Mouse (Mus musculus) small intestine, adult 2 months (tissue): ENCODE data around the gene Taf10. TPM values are rescaled to one million over a fixed set of nuclear protein-coding genes. Genes with fewer than 3 reads are reported as not detected.
"Not testable (repeated sequence)": the region's sequence is repeated elsewhere in the genome, so short reads cannot be mapped to it uniquely, and the experiment has no call there.

Experiments used
- H3K27ac ChIP-seq: fragments of 200-500 bp; 2 replicates; pipeline ENCODE4 v1.5.1; 2012; ENCODE audit warnings: low read depth, low read length, control low read depth, inconsistent platforms; ENCODE audit not compliant: insufficient read depth
- H3K27me3 ChIP-seq: fragments of 200-500 bp; 2 replicates; pipeline ENCODE4 v1.6.1; 2012; ENCODE audit warnings: mild to moderate bottlenecking, moderate library complexity, low read length, inconsistent platforms; ENCODE audit not compliant: control insufficient read depth, insufficient read depth
- H3K36me3 ChIP-seq: fragments of 200-500 bp; 2 replicates; pipeline ENCODE4 v1.6.1; 2012; ENCODE audit warnings: mild to moderate bottlenecking, low read length, control low read depth, inconsistent platforms; ENCODE audit not compliant: control insufficient read depth, insufficient read depth
- H3K4me1 ChIP-seq: fragments of 200-500 bp; 2 replicates; pipeline ENCODE4 v1.6.1; 2012; ENCODE audit warnings: low read length, inconsistent platforms, mixed read lengths; ENCODE audit not compliant: control insufficient read depth, insufficient read depth, insufficient read length
- H3K4me3 ChIP-seq: fragments of 200-500 bp; 2 replicates; pipeline ENCODE4 v1.5.1; 2012; ENCODE audit warnings: low read depth, mild to moderate bottlenecking, control low read depth, inconsistent platforms, low read length, moderate library complexity
- CTCF ChIP-seq: fragments of 200-500 bp; IDR thresholded peaks from 2 replicates; pipeline ENCODE4 v1.5.1; 2012; ENCODE audit warnings: low read depth, mild to moderate bottlenecking, control low read depth, inconsistent platforms, low read length, moderate library complexity, mixed read lengths; ENCODE audit not compliant: insufficient replicate concordance, insufficient read length; ENCODE audit errors: extremely low read depth
- POLR2A ChIP-seq: fragments of 200-500 bp; IDR thresholded peaks from 2 replicates; pipeline ENCODE4 v1.6.1; 2012; ENCODE audit warnings: low read depth, mild to moderate bottlenecking, control low read depth, inconsistent platforms, low read length, moderate library complexity
- WGBS: fragments of 180-500 bp; shearing (Covaris S2); methylation state at CpG from one replicate; pipeline ENCODE4 v1.1.7; 2018; 5-methylcytosine and 5-hydroxymethylcytosine counted together
- polyA plus RNA-seq: library from polyadenylated mRNA; depleted of rRNA; stranded (reverse); fragments of >200 nt; gene quantifications from 2 replicates; pipeline ENCODE4 v1.2.3, GENCODE M21; 2012

Gene Taf10
- polyA plus RNA-seq, 1 experiment, result 599 TPM

GRCm38 (mm10) chr7:105752716-105753115 lies 8.6 kb upstream of the Taf10 start:
- Histone ChIP-seq H3K27ac (no peak overlapping the region), H3K4me1 (peaks cover 3% of the 10 kb centered on the region), H3K27me3 (no peaks in the 10 kb centered on the region), H3K36me3 (peaks cover 3% of the 10 kb centered on the region; the same call in 1 of the 2 replicates), H3K4me3 (no peak overlapping the region)
- TF ChIP-seq POLR2A (no peak), CTCF (no peak)
- WGBS, result 96% methylated on average over 2 of the region's 2 CpGs

- Histone ChIP-seq H3K4me3 (peak within 1 kb of the TSS; percentile 76), H3K36me3 (peaks cover 5% of the 10 kb centered on the region; the same call in 1 of the 2 replicates), H3K4me1 (peaks cover 3% of the 10 kb centered on the region), H3K27ac (peak within 1 kb of the TSS; percentile 56), H3K27me3 (no peaks in the 10 kb centered on the region)
- 11% methylated on average over 20 of the region's 20 CpGs for WGBS
- TF ChIP-seq CTCF (no peak), POLR2A (peak; percentile 28; the same call in 1 of the 2 replicates)
These were observed 7.6 kb upstream of the Taf10 start, which contains the start of gene Tpp1 for GRCm38 (mm10) chr7:105751491-105752433. Tpp1 (minus strand) TSS chr7:105752235.

GRCm38 (mm10) chr7:105747776-105748175 lies 3.6 kb upstream of the Taf10 start:
- TF ChIP-seq CTCF (no peak), POLR2A (no peak)
- WGBS, result 86% methylated on average over 2 of the region's 2 CpGs

GRCm38 (mm10) chr7:105743246-105743925 lies 775 bp downstream of the Taf10 start:
- peaks cover 28% of the 10 kb centered on the region for H3K36me3 ChIP-seq
- H3K4me3 ChIP-seq, result peak overlapping the region; percentile 83
- 28% methylated on average over 20 of the region's 20 CpGs for WGBS
- H3K4me1 ChIP-seq, H3K27ac ChIP-seq, H3K27me3 ChIP-seq: not testable (repeated sequence)

More at GRCm38 (mm10) chr7:105747776-105748175, 3.6 kb upstream of the Taf10 start:
- H3K27me3 ChIP-seq, result no peaks in the 10 kb centered on the region
- H3K4me1 ChIP-seq, result peaks cover 8% of the 10 kb centered on the region
- no peak overlapping the region for H3K4me3 ChIP-seq
- H3K27ac ChIP-seq, result no peak overlapping the region
- peaks cover 13% of the 10 kb centered on the region; the same call in 1 of the 2 replicates for H3K36me3 ChIP-seq

- not testable (repeated sequence) for H3K27me3 ChIP-seq, H3K4me3 ChIP-seq, H3K27ac ChIP-seq, H3K4me1 ChIP-seq
- 77% methylated on average over 7 of the region's 7 CpGs for WGBS
- H3K36me3 ChIP-seq, result peaks cover 27% of the 10 kb centered on the region
These were observed 1.5 kb downstream of the Taf10 start for GRCm38 (mm10) chr7:105742539-105743215.

GRCm38 (mm10) chr7:105741978-105742377 lies 2.2 kb downstream of the Taf10 start:
- Histone ChIP-seq H3K36me3 (peaks cover 27% of the 10 kb centered on the region), H3K4me3 (no peak overlapping the region), H3K27me3 (no peaks in the 10 kb centered on the region), H3K27ac (no peak overlapping the region), H3K4me1 (peaks cover 5% of the 10 kb centered on the region; the same call in 1 of the 2 replicates)
- no peak for TF ChIP-seq POLR2A
- no peak for TF ChIP-seq CTCF
- 93% methylated on average over 9 of the region's 9 CpGs for WGBS

- TF ChIP-seq CTCF (no peak), POLR2A (no peak)
- Histone ChIP-seq H3K36me3 (peaks cover 19% of the 10 kb centered on the region), H3K27ac (no peak overlapping the region), H3K4me1 (peaks cover 5% of the 10 kb centered on the region; the same call in 1 of the 2 replicates), H3K27me3 (no peaks in the 10 kb centered on the region), H3K4me3 (no peak overlapping the region)
- WGBS, result 82% methylated on average over 6 of the region's 6 CpGs
These were observed 3.3 kb downstream of the Taf10 start for GRCm38 (mm10) chr7:105740851-105741250.
